Mouse (Mus musculus) megakaryocyte, adult 5-6 weeks (primary cell): ENCODE measurements around the gene Stap2. TPM values are rescaled to one million over a fixed set of nuclear protein-coding genes. Genes with fewer than 3 reads are reported as not detected.

Experiments
- ATAC-seq: 2 replicates; pipeline ENCODE4 v1.8.0; 2016; ENCODE audit warnings: mild to moderate bottlenecking, inconsistent platforms; ENCODE audit not compliant: poor library complexity, severe bottlenecking
- total RNA-seq, 2 experiments: library from RNA; stranded (forward) in 1 of 2; stranded (reverse) in 1 of 2; fragments of 153-499, 151-499 nt in 1 of 2; fragments of 221-1000, 200-1000 nt in 1 of 2; gene quantifications; 2 replicates each; pipeline versions ENCODE4 v1.2.3 to v1.2.4; 2015 to 2017

The Stap2 gene
- total RNA-seq, 2 experiments from 2014 or later: 0.22 to 0.25 TPM

DNA sequence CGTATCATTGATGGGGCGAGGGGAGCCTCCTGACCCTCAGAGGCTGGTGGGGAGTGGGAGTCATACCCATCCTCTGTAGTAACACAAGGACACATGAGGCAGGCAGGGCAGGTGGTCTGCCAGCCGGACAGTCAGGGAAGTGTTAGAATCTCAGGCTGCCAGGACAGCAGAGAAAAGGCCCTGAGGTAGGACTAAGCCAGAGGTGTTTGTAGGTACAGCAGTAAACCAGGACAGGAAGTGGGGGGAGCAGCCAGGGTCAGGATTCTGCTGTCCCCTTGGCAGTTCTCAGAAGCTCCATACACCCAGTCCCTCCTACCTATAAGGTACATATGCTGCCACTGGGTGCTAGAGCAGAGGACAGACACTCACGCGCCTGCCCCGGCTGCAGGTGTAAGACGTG lies 43.8 kb downstream of the Stap2 start:
- ATAC-seq: no peak

DNA sequence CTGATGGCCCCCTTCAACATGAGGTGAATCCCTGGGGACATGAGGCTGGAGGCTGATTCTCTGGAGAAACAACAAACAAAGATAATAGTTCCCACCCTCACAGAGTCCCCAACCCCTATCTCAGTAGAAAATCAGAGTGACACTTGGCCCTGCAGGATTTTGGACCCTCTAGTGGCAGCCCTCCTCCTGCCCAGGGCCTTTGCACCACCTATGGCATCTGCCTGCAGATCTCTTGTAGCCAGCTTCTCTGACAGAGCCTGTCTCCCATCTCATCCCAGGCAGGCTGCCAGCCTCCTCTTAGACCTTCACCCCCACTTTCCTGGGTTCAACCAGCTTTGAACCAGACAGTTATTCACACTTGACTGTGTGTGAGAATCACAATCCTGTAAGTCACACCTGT lies 44.6 kb downstream of the Stap2 start:
- no peak for ATAC-seq

DNA sequence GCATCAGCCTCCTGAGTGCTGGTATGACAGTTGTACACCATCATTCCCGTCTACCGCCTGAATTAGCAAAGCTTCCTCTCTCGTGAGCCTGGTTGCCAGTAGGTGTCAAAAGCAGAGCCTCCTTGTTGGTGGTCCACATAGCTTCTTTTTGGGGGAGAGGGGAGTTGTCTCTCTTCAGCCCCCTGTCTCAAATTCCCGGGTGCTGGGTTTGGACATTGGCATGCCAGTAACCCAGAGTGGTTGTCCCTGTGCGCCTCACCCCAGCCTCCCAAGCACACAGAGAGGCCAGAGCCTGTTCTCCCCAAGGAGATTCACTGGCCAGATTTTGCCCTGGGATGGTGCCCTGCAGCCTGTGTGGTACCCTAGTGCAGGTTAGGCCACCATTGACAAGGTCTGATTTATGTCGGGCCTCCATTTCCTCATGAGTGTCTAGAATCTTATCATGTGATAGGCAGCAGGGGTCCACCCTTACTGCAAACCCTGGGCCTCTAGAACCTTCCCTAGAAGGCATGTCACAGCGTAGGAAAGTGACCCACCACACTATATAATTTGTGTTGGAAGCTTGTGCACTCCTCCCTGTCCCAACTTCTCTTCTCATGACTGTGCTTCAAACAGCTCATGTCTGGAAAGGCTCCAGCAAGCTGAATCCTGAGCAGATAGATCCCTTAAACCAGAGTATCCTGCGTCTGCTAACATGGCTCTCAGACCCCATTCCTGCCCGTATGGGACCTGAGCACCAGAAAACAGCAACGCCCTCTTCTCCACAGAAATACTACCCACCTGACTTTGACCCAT lies 45.2 kb downstream of the Stap2 start:
- ATAC-seq: no peak

DNA sequence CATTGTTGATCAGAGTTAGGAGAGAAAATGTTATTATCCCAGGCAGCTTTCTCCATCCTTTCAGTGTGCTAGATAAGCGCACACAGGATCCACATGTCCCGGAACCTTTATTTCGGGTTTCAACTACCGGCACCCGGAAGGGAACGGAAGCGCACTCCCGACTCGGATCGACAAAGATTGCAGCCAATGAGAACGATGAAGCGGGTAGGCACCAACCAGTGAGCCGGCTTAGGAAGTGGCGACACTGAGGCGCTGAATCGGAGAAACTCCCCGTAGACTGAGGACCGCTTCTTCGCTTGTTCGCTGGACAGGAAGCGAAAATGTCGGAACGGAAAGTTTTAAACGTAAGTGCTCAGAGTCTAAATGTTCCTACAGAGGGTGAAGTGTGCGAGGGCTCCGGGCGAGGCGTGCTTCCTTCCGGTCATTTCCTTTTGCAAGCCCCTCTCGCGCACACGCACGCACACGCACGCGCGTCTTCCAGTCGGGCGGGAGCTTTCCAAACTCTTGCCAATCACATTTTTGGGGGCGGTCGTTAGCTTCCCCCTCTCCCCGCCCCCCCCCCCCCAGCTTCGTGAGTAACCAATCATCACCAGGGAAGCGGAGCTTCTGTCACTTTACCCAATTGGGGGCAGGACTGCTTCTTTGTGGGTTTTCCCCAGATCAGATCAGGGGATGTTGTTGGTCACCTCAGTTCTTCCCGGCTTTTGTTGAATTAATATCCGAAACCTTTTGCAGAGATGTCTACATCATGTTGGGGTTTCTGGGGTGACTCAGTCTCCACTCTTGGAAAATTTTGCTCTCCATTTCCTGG lies 46.3 kb downstream of the Stap2 start, which contains the start of gene Yju2:
Gene Yju2, plus strand, starts transcription at position 182 of the 811 bp plus-strand sequence.
- peak; percentile 84 for ATAC-seq

DNA sequence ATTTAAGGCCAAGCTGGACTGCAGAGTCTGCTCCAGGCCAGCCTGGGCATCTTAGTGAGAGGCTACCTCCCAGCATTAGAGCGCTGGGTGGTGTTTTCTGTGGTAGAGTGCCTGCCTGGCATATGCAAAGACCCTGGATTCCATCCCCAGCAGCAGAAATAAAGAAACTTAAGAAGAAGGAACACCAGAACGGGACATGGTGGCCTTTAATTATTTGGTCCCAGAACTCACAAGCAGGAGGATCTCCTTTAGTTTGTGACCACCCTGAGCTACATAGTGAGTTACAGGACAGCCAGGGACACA lies 46.8 kb downstream of the Stap2 start:
- no peak for ATAC-seq

DNA sequence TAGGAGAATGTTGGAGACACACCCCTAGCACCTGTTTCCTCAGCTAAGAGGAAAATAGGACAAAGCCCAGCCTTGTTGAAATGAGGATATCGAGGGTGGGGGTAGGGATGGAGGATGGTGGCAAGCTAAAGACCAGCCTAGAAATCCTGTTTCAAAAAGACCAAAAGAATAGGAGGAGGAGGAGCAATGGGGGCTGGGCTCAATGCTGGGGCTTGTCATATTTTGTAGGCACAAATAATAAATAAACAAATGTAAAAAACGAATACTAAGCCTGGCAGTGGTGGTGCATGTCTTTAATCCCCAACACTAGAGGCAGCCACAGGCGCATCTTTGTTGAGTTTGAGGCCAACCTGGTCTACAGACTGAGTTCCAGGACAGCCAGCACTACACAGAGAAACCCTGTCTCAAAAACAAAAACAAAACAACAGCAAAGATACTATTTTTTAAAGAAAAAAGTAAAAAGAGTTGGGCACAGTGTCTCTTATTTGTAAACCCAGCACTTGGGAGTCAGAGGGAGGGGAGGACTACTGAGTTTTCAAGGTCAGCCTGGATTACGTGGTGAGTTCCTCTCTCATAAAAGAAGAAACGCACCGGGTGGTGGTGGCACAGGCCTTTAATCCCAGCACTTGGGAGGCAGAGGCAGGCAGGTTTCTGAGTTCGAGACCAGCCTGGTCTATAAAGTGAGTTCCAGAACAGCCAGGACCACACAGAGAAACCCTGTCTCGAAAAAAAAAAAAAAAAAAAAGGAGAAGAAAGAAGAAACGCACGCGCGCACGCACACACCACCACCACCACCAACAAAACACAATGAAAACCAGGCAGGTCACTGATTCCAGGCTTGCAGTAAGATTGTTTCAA lies 47.4 kb downstream of the Stap2 start:
- ATAC-seq: no peak

DNA sequence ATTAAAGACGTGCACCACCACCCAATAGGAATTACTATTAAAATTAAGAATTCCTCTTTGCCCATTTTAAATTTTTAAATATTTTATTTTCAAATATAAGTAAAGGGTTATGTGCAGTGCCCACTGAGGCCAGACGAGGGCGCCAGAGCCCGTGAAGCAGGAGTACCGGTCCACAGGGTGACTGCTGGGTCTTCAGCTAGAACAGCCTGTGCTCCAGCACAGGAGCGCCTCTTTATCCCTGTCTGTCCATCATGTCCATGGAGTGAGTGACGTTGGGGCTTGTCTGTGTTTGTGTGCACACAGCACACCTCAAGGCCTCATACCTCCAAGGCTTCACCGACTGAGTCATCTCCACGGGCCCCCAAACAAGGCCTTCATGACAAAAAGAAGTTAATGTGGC lies 48.2 kb downstream of the Stap2 start:
- peak; percentile 36 for ATAC-seq

DNA sequence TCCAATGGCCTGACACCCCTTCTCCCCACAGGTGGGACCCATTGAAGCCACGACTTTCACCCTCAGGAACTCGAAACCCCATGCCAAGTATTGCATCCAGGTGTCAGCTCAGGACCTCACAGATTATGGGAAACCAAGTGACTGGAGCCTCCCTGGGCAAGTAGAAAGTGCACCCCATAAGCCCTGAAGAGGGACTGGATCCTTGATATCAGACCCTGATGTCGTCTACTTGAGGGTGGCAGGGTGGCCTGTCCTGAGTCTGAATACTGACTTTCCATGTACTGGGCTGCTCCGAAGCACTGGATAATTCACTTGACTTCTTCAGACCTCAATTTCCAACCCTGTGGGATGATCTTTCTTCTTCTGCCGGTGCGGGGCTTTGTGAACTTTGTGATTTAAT lies 48.8 kb downstream of the Stap2 start:
- ATAC-seq: no peak

DNA sequence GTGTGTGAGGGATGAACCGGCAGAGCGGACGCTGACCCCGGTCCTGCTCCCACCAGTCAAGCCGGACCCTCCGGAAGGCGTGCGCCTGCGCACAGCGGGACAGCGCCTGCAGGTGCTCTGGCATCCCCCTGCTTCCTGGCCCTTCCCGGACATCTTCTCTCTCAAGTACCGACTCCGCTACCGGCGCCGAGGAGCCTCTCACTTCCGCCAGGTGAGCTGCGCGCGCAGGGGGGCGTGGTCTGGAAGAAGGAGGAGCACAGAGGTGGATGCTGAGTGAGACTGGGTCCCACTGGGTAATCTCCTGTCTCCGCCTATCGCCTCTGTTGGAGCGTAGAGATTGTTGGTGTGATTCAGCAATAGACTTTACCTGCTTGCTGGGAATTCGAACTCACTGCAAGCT lies 49.3 kb downstream of the Stap2 start:
- ATAC-seq: no peak

DNA sequence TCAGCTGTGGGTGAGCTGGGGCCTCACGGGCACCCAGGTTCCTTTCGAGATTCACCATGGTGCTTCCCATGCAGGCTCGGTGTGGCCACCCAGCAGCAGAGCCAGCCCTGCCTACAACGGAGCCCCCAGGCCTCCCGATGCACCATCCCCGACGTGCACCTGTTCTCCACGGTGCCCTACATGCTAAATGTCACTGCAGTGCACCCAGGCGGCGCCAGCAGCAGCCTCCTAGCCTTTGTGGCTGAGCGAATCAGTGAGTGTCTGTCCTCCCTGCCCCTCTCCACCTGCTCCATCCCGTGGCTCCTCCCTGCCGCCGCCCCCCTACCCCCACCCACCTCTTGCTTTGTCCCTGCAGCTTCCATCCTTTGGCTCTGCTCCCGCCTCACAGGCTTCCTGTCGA lies 51.2 kb downstream of the Stap2 start:
- ATAC-seq: no peak

DNA sequence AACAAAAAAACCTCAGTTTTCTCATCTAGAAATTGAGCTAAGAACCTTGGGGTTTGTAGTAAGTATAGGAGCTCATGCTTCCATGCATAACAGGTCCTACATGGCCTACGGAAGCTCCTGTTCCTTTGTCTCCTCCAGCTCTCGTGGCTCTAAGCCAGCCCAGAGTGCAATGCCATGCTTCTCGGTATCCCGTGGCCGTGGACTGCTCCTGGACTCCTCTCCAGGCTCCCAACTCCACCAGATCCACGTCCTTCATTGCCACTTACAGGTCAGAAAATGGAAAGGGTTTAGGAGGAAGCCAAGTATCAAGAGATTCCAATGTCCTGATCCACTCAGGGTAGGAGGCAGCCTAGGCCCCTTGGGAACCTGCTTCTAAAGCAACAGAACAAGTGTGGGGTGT lies 51.6 kb downstream of the Stap2 start:
- ATAC-seq: no peak

DNA sequence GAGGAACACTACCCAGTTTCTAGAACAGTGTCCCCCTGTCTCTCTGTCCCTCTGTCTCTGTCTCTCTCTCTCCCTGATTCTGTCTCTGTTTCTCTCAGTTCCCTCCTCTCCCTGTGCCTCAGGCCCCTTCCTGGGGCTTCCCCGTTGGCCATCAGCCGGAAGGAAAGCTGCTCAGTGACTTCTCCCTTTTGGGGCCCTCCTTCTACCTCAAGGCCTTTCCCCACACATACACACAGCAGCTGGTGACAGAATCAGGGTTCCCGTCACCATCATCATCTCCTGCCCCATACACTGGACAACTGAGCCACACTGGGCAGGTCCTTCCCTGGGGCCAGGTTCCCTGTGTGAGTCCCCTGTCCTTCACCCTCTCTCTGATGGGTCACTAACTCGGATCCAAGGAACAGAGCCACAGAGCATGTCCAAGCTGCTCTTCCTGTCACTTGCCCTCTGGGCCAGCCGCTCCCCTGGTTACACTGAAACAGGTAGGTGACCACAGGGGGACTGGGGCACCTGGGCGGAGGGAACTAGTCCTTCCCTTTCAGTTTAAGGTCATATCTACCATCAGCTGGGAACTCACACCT lies 52.8 kb downstream of the Stap2 start, which contains the start of gene Ebi3:
Gene Ebi3, plus strand, starts transcription at position 194 of the 581 bp plus-strand sequence.
- ATAC-seq: peak; percentile 92

DNA sequence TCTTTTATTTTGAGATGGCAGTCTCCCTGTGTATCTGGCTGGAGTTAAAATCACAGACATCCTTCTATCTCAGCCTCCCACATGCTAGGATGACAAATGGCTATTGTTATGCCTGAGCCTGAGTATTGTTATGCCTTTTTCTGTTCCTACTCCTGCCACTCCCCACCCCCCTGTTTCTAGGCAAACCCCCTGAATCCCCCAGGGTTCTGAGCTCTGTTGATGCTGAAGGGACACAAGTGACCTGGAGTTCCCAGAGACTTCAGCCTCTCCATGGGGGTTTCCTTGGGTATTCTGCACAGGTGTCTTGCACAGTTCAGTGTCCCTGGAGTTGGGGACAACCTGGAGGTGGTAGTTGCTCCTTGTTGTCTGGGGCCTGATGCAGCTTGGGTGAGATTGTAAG lies 53.3 kb downstream of the Stap2 start:
- no peak for ATAC-seq

DNA sequence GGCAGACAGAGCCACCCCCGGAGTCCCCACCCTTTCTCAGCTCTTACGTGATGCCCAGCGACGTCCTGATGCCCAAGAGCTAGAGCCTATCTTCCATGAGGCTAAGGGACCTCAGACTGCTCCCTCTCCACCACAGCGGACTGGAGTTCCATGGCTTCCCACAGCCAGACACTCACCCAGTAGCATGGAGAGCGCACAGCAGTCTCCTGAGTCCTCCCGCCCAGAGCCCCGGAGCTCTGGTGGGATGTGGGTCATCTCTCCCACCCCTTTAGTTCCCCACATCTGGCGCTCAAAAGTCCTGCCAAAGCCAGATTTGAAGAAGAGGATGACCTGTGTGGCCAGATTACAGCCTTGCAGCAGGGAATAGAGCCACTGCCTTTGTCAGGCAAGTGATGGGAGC lies 54.8 kb downstream of the Stap2 start:
- no peak for ATAC-seq

DNA sequence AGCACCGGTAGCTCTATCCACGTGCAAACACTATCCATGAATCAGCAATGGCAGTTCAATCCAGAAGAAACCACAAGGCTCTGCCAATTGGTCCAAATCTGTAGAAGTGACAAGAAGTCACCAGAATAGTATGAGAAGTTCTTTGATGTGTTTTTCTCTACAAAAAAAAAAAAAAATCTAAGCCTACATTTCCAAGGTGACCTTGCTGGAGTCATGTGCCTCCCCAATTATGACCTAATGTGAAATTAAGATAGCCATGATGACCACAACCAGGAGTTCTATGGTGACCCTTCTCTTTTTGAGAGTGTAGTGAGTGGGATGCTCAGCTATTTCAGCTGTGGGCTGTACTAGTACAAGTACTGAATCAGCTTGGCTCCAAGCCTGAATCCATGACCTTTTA lies 56.0 kb downstream of the Stap2 start, which contains the start of gene Zfp119b:
Gene Zfp119b, minus strand, starts transcription at position 101 of the 400 bp plus-strand sequence.
- no peak for ATAC-seq

DNA sequence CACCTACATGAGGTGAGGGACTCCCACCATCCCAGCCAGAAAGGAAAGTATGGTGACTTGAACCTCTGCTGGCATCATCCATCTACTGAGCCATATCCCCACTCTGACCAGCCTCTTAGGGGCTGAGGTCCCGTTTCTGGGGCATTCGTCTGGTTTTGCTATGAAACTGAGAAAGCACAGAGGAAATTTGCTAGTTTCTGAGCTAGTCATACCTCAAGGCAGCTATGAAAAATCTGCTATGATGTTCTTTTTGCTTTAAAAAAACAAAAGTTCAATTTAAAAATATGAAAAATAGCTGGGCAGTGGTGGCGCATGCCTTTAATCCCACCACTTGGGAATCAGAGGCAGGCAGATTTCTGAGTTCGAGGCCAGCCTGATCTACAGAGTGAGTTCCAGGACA lies 56.7 kb downstream of the Stap2 start:
- no peak for ATAC-seq

Other genes with a start within 250 kb of the Stap2 start
- 8.7 and 9.9 TPM in 2 replicates for gene Zfp119a, start 126.7 kb downstream of the Stap2 start, total RNA-seq (2015)
- gene Zfp119a, start 126.7 kb downstream of the Stap2 start, total RNA-seq (2017): 7.4 and 8.1 TPM in 2 replicates
- 20.7 and 21.0 TPM in 2 replicates for gene Zfp959, start 113.5 kb downstream of the Stap2 start, total RNA-seq (2015)
- gene Zfp959, start 113.5 kb downstream of the Stap2 start, total RNA-seq (2017): 8.9 and 10.6 TPM in 2 replicates
- gene Zfp119b, start 56.1 kb downstream of the Stap2 start, total RNA-seq (2015): 9.1 and 12.0 TPM in 2 replicates
- 4.6 and 7.0 TPM in 2 replicates for gene Zfp119b, start 56.1 kb downstream of the Stap2 start, total RNA-seq (2017)
- 31.8 and 36.1 TPM in 2 replicates for gene Ebi3, start 52.9 kb downstream of the Stap2 start, total RNA-seq (2015)
- 16.6 and 34.0 TPM in 2 replicates for gene Ebi3, start 52.9 kb downstream of the Stap2 start, total RNA-seq (2017)
- gene Yju2, start 46.5 kb downstream of the Stap2 start, total RNA-seq (2015): 6.3 and 10.9 TPM in 2 replicates
- 14.7 and 17.1 TPM in 2 replicates for gene Yju2, start 46.5 kb downstream of the Stap2 start, total RNA-seq (2017)
- gene Shd, start 35.1 kb downstream of the Stap2 start, total RNA-seq (2015): not detected in 2 replicates
- 0.88 TPM in 1 of 2 replicates, not detected in the other for gene Shd, start 35.1 kb downstream of the Stap2 start, total RNA-seq (2017)
- gene Fsd1, start 19.1 kb downstream of the Stap2 start, total RNA-seq (2015): not detected in 2 replicates
- gene Fsd1, start 19.1 kb downstream of the Stap2 start, total RNA-seq (2017): not detected in 2 replicates
- 23.2 and 28.6 TPM in 2 replicates for gene Mpnd, start 127 bp upstream of the Stap2 start, total RNA-seq (2015)
- gene Mpnd, start 127 bp upstream of the Stap2 start, total RNA-seq (2017): 95.5 and 112 TPM in 2 replicates
- gene Sh3gl1, start 31.1 kb upstream of the Stap2 start, total RNA-seq (2015): 21.7 and 22.3 TPM in 2 replicates
- 28.4 and 35.0 TPM in 2 replicates for gene Sh3gl1, start 31.1 kb upstream of the Stap2 start, total RNA-seq (2017)
- gene Chaf1a, start 34.9 kb upstream of the Stap2 start, total RNA-seq (2015): 8.1 and 9.6 TPM in 2 replicates
- gene Chaf1a, start 34.9 kb upstream of the Stap2 start, total RNA-seq (2017): 18.3 and 22.2 TPM in 2 replicates
- 12.9 and 13.2 TPM in 2 replicates for gene Ubxn6, start 69.4 kb upstream of the Stap2 start, total RNA-seq (2015)
- 17.0 and 30.7 TPM in 2 replicates for gene Ubxn6, start 69.4 kb upstream of the Stap2 start, total RNA-seq (2017)
- gene Hdgfl2, start 74.0 kb upstream of the Stap2 start, total RNA-seq (2015): 14.9 and 17.9 TPM in 2 replicates
- 43.4 and 52.8 TPM in 2 replicates for gene Hdgfl2, start 74.0 kb upstream of the Stap2 start, total RNA-seq (2017)
- 0.09 TPM in 2 replicates for gene Plin4, start 104.2 kb upstream of the Stap2 start, total RNA-seq (2015)
- 0.18 TPM in 1 of 2 replicates, not detected in the other for gene Plin4, start 104.2 kb upstream of the Stap2 start, total RNA-seq (2017)
- gene Plin5, start 112.0 kb upstream of the Stap2 start, total RNA-seq (2015): 0.18 TPM in 1 of 2 replicates, not detected in the other
- gene Plin5, start 112.0 kb upstream of the Stap2 start, total RNA-seq (2017): 0.45 TPM in 1 of 2 replicates, not detected in the other
- gene Lrg1, start 116.4 kb upstream of the Stap2 start, total RNA-seq (2015): 17.6 and 20.1 TPM in 2 replicates
- gene Lrg1, start 116.4 kb upstream of the Stap2 start, total RNA-seq (2017): 23.9 and 33.9 TPM in 2 replicates
- 1.5 TPM in 2 replicates for gene Sema6b, start 134.8 kb upstream of the Stap2 start, total RNA-seq (2015)
- gene Sema6b, start 134.8 kb upstream of the Stap2 start, total RNA-seq (2017): 2.0 and 2.7 TPM in 2 replicates
- 4.3 and 4.4 TPM in 2 replicates for gene Tnfaip8l1, start 156.9 kb upstream of the Stap2 start, total RNA-seq (2015)
- gene Tnfaip8l1, start 156.9 kb upstream of the Stap2 start, total RNA-seq (2017): 3.2 and 4.8 TPM in 2 replicates
- 27.0 and 32.5 TPM in 2 replicates for gene Mydgf, start 178.3 kb upstream of the Stap2 start, total RNA-seq (2015)
- 25.7 and 29.1 TPM in 2 replicates for gene Mydgf, start 178.3 kb upstream of the Stap2 start, total RNA-seq (2017)
- gene Dpp9, start 213.3 kb upstream of the Stap2 start, total RNA-seq (2015): 25.4 and 26.2 TPM in 2 replicates
- 17.3 and 18.1 TPM in 2 replicates for gene Dpp9, start 213.3 kb upstream of the Stap2 start, total RNA-seq (2017)